Mouse (Mus musculus): Measurements from ENCODE around the gene Igsf11.

Igsf11 gene

DNA sequence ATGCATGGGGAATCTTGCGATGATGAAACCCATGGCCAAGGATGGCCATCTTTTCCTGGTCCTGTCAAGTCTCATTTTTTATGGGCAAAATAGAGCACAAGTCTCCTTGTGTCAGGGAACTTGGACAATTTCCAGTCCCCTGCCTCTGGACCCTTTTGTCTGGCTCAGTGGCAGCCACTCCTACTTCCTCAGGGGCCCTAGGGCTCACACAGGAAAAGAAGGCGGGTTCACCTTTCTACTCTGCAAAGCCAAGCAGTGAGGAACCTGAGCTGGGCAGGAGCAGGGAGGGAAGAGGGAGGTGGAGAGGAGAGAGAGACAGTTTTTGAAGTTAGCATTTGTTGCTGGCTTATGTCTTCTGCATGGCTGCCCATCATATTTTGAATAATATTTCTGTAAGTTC is 93.9 kb downstream of the Igsf11 start:
- DNase-seq: no peak

DNA sequence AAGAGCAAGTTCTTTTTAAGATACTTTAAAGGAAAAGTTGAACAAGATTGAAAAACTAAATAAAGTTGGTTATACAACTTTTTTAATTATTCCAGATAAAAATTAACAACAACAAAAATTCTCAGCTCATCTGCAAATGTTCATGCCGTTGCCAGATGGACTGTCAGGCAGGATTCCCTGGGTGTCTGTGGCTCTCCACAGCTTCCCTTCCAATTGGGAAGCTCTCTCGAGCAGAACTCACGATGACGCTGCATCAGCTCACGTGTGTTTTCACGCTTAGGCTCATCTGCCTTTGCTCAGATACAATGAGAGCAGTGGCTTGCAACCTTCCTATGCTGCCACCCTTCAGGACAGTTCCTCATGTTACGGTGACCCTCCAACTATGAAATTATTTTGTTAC is 101.2 kb downstream of the Igsf11 start:
- DNase-seq: no peak

DNA sequence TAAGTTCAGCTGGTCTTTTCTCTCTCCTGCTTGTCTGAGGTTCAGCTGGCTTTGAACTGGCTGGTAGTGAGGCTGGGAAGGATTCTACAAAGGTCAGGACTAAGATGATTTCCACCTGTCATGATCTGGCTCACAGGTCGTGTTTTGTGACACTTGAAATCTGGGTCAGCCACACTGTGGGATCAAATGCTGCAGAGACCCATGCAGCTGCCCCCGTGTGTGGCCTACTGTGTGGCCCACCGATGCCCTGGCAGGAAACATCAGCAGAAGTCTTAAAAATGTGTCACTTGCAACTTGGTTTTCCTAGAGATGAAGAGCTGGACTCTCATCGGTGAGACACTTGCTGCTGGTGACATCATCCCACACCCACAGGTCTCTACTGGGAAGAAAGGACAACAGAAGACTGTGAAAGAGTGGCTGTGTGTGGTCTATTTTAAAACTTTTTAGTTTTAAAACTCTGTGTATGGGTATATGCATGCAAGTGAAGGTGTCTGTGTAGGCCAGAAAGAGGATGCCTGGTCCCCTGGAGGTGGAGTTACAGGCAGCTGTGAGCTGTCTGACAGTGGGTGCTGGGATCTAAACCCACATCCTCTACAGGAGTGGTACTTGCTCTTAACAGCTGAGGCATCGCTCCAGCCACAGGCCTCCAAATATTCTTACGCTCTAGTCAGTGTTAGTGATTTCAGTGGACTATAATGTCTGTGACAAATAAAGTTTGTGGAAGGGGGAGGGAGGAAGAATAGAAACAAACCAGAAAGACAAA is 106.2 kb downstream of the Igsf11 start:
- no peak for DNase-seq

DNA sequence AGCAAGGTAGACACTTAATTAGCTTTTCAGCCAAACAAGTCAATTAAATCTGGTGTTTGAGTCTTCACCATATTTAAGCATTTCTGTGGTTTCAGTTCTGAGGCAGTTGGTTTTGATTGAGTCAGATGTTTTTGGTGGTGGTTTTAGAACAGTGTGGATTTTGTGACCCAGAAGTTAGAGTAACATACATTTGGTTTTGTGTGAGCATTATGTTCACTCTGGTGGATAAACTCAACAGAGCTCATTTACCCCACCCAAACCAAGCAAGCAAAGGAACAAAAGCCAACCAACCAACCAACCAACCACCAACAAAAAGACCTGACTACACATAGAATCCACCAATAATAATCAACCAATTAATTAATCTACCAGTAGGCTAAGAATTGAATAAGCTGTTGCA is 106.8 kb downstream of the Igsf11 start:
- no peak for DNase-seq

DNA sequence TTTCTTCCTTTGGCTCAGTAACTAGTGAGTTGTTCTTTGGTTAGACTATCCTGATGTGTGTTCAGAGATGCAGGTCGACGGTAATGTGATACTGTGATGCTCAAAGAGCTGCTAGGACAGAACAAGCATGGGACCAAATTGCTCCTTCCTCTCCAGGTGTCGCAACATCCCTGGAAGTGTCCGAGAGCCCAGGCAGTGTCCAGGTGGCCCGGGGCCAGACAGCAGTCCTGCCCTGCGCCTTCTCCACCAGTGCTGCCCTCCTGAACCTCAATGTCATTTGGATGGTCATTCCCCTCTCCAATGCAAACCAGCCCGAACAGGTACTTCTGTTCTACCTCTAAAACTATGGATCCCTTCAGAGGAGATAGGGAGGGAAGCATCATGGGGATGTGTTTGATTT is 114.5 kb downstream of the Igsf11 start:
- DNase-seq: no peak

DNA sequence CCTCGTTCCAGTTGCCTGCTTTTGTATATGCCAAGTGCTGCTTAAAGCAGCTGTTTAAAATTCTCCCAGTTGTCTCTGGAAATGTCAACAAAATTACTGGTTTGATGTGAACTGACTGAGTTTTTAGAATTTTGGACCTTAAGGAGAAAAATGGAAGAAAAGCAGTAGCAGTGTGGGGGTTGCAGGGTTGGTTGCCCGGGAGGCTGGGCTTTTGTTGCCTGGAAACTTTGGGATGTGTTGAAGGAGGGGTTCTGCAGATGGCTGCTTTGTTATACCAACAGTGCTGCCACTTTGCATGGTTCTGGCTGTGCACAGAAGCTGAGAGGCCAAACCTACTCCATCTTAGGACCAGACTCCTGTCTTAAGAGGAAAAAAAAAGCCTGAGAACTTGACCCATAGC is 127.0 kb downstream of the Igsf11 start:
- DNase-seq: no peak

DNA sequence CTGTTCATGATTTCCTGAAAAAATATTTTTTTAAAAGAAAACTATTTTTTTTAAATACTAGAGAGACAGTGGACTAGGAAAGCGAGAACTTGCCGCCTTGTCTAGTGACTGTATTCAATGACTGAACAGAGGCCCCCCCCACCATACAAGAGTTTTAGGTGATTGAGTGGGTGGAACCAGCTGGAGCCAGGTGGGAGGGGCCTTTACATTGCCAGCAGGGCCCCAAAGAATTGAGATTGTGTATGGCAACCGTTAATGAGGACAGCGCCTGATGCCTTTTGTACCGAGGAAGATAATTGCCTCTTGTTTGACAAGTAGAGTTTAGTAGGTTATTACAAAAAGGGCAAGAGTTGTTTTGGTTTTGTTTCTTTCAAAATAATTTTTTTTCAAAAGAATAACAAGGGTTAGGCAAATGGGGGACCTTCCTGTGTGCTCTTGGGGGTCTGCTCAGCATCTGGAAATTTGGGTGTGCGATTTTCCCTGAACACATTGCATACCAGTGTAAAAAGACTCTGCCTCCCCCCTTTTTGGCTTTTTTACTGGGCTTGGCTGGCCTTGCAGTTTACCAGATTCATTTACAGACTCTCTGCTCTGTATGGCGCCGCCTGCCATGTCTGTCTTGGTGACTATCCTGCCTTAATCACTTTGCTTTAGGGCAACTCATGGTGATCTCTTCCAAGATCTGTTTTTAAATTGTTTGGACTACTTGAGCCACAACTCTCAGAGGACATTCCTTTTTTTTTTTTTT is 133.7 kb downstream of the Igsf11 start:
- DNase-seq: no peak

DNA sequence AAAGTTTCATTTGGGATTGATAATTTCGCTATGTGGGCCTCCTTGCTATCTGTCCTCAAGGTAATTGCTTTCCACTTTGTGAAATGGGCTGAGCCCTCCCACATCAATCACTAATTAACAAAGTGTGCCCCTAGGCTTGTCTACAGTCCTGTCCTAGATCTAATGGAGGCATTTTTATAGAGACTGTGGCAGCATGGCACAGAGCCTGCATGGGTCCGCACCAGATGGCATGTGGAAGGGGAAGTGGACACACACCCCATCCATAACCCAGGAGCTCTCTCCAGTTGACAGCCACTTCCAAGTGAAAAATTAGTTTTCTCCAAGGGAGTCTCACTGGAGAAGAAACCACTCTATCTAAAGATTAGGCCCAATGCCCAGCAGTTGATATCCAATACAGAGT is 138.9 kb downstream of the Igsf11 start:
- DNase-seq: no peak

DNA sequence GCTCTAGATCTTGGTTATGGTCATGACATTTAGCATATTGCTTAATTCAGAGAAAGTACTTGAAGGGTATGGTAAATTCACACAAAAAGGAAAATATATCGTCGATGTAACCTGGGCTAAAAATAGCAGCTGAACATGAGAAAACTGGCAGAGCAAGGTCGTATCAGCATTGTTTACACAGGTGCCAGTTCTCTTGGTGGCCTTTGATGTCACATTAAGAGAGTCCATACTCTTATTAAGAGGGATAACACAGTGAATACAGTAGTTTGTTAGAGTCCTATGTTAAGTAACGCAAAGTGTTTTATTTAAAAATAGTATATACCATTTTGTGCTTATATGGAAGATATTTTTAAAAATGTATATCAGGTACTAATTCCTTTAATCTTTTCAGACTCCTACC is 144.8 kb downstream of the Igsf11 start:
- no peak for DNase-seq

DNA sequence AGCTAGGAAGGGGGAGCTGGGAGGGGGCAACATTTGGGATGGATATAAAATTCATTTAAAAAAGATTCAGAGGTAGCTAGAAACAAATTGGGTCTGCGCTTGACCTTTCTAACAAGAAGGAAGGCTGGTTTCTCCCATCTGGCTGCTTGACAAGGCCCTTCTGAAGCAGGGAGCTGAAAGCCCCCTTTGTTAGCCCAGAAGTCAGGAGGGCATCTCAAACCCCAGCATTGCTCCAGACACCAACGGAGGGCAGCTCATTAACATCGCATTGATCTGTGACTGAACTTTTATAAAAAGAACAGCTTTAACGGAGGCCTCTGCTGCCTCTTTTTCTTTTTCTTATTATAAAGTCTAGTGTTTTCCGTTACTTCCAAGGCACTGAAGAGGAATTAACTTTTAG is 151.9 kb downstream of the Igsf11 start:
- DNase-seq: no peak

DNA sequence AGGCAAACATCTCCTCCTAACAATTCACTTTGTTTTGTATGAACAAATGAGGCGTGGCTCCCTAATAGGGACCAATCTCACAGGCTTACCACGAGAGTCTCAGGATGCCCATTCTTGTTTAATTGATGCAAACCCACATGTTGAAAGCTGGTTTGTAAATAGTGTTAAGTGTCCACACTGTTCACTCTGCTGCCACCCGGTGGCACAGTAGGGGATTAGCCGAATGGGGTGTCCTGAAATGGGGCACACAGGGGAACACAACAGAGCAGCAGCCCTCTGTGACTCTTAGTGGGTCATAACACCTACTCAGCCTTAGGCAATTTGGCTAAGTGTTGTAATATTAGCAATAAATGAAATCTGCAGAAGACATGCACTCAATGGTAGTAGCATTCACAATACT is 156.4 kb downstream of the Igsf11 start:
- DNase-seq: peak; percentile 42

DNA sequence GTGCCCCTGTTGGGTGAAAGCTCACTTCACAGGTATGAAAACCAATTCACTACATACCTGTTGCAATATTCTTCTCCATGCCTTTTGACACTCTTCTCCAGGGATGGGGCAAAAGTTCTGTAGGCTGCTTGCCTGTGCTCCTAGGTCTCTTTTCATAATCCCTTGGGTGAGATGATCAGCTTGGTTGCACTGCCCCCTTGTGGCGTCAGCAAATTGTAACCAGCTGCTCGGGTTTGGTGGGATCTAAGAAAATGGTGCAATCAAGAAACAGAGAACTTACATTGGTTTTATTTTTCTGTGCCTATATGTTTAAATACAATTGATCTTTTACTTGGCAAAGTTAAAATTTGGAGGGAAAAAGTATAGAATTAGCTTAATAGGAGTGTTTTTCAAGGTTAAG is 160.5 kb downstream of the Igsf11 start:
- peak; percentile 66 for DNase-seq

DNA sequence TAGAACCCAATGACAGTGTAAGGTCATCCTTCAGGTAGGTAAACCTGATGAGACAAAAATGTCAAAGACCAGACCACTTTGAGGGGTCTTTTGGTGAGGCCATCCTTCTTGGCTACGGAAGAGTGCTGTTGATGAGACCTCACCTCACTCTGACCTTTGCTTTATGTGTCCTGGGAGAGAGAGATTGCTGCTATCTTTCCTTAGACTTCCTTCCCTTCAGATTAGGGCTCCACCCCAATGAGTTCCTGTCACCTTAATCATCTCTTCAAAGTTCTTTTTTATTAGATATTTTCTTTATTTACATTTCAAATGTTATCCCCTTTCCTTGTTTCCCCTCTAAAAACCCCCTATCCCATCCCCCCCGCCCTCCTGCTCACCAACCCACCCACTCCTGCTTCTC is 161.3 kb downstream of the Igsf11 start:
- no peak for DNase-seq

DNA sequence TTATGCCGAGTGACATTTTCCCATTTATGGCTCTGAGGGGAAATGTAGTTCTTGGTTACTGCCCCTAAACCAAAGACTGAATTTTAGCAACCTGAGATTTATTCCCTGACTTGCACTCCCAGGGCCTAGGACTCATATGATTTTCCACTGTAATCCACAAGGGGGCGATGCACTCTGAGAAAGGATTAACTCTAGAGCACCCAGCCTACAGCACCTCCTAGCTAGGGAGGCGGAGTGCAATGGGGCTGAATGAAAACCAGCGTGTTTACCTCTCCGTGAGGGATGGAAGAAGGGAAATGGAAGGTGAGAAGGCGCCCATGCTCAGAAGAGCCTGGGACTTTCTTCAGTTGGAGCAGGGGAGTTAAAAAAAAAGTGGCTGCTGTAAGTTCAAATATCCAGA is 163.6 kb downstream of the Igsf11 start:
- DNase-seq: peak; percentile 41

DNA sequence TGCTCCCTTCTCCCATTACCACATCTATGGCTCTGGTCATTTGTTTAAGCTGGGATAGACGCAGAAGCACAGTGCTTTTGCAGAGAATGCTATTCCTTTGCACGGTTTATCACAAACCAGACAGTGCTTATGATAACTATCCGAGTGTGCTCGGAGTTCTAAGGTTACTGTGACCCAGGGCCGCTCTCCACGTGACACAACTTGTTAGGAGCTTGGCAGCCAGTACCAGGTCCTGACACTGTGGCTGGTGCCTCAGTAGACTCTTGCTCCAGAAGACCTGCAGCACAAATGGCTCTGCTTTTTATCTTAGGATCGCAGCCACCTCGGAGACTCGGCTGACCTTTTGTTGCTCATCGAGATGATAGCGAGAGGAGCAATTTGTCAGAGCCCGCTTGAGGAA is 164.5 kb downstream of the Igsf11 start:
- no peak for DNase-seq

DNA sequence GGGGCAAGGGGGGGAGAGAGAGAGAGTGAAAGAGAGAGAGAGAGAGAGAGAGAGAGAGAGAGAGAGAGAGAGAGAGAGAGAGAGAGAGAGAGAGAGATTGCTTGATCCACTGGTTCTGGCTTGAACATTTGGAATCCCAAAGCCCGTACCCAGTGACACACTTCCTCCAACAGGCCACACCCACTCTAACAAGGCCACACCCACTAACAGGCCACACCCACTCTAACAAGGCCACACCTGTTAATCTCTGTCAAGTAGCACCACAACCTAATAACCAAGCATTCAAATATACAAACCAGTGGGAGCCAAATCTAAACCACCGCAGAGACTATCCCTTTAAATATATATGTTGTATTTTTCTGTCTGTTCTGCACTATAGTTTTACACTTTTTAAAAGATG is 166.4 kb downstream of the Igsf11 start:
- no peak for DNase-seq

DNA sequence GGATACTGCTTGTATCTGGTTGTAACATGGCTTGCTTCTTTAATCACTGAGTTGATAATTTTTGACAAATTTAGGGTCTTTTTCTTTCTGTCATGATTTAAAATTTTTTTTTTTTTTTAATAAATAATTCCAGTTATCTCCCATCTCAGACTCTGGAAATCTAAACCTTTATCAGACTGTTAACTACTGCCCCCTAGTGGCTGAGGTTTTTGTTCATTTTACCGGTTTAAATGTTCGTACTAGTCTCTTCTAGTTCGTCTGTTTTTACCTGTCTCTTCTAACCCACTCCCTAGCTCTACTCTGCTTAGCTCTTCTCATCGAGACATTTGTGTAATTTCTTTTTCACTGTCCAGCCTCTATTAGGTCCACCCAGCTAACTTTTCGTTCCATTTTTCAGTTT is 170.1 kb downstream of the Igsf11 start:
- DNase-seq: peak; percentile 63

DNA sequence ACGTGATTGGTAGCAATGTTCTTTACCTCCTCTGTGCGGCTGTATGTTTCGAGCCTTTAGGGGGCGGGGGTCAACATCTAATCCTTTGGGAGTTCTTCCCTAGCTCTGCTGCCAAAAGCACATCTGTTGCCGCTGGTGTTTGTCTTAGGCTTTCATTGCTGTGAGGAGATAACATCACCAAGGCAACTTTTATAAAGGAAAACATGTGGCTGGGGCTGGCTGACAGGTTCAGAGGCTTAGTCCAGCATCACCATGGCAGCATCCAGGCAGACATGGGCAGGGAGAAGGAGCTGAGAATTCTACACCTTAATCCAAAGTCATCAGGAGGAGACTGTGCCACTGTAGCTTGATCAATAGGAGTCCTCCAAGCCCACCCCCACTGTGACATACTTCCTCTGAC is 173.1 kb downstream of the Igsf11 start:
- DNase-seq: no peak

DNA sequence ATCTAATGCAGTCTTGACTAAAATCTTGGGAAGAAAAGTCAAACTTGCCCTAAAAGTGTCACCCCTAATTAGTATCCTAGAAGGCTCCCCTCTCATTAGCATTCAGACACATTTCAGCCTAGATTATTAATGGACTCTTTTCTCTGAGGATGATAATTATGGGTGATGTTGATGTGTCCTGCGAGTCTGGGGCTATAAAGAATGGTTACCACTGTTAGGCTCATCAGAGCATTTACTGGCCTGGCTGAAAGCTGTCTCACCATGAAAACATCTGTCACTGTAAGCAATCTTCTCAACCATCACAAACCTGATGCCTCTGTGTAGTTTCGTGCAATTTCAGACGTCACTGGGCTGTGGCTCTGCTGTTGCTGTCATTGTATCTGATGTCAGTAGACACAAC is 179.0 kb downstream of the Igsf11 start:
- DNase-seq: no peak
